Mouse (Mus musculus): ENCODE measurements around the gene Pcna.

Pcna gene

DNA sequence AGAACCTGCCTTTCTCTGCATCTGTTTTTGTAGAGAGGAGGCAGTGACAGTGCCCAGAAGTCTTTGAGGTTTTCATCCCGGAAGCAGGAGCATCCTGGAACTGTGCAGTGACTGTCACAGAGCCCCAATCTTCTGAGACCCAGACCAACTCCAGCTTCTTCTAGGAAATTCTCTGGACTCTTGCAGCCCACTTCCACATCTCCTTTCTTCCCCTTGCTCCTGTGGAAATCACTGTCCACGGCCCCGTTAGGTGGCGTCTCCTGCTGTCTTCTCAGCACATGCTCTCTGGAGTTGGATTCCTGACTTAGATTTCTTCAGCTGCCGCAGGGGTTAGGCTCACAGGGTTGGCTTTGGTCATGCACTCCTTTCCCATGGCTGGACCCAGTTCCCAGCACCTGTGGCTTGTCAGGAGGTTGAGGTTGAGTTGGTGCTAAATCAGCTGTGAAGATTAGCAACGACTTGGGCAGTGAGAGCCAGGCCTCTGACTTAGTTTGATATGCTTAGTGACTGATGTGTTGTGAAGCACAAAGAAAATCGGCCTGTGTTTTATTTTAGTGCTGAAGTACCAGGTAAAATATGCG lies 25.2 kb upstream of the Pcna start:
- in situ Hi-C loops (cut with MboI; ENCODE audit: unreplicated experiment in 2 of 2) = no loop called here

DNA sequence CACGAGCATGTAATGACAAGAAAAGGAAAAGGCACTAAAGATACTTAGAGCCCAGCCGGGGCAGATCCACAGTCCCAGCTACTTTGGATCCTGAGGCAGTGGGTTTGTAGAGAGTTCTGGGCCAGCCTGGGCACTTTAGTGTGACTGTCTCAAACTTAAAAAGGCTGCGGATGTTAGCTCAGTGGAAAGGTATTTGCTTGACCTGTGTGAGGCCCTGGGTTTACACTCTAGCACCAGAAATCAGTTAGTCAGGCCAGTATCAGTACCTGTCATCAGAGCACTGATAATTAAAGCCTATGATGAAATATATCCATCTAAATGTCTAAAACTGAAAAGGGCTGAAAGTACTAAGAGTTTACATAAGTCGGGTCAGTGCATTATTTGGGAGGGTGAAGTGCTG lies 23.1 kb upstream of the Pcna start:
- in situ Hi-C loops (cut with MboI; ENCODE audit: unreplicated experiment in 2 of 2) = no loop called here

DNA sequence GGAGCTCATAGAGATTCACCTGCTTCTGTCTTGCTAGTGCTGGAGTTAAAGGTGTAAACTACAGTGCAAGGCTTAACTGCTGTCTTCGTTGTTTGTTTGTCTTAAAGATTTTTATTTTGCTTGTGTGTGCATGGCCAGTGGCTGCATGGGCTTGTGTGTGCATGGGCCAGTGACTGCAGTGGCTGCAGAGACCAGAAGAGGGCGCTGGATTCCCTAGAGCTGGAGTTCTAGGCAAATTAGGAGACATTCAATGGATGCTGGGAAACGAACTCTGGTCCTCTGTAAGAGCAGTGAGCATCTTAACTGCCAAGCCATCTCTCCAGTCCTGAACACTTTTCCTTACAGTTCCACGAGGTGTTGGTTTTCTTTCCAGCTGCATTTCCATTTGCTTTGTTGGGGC lies 22.4 kb upstream of the Pcna start:
- in situ Hi-C loops (cut with MboI; ENCODE audit: unreplicated experiment in 2 of 2) = no loop called here

- in situ Hi-C loops (cut with MboI; ENCODE audit: unreplicated experiment in 2 of 2) = no loop called here
Observed at GRCm38 (mm10) chr2:132272694-132273389, 19.7 kb upstream of the Pcna start.

DNA sequence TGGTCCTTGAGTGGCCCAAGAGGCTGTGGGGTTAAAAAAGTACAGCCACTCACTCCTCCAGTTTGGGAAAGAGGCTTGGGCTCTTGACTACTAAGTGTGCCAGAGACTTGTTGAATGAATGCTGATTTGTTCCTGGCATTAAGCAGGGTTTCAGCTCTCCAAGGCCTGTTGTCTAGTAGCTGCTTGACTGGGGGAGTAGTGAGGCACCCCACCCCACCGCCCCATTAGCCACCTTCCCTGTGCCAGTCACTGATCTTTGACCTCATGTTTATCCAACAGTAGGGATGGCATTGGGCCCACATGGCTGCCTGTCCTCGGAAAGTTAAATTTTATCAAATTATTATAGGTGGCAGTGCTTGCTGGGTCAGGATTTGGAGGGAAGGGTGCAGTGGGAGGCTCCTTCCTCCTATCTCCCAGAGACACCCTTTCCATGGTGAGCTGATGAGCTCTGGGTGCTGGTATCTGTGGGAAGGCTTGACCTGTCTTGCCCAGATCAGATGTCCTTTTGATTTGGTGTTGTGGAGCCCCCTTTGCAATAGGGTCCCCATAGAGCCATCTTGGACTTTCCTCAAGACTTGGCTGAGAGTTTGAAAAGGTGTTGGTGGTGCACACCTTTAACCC lies 17.3 kb upstream of the Pcna start:
- in situ Hi-C loops (cut with MboI; ENCODE audit: unreplicated experiment in 2 of 2) = no loop called here

- in situ Hi-C loops (cut with MboI; ENCODE audit: unreplicated experiment in 2 of 2) = loop anchor here in 1 of 2 experiments (5.0 kb wide), 1 partner anchor 33 kb away; no protein-coding TSS in a partner anchor
Observed at GRCm38 (mm10) chr2:132269217-132269616, 16.1 kb upstream of the Pcna start.

DNA sequence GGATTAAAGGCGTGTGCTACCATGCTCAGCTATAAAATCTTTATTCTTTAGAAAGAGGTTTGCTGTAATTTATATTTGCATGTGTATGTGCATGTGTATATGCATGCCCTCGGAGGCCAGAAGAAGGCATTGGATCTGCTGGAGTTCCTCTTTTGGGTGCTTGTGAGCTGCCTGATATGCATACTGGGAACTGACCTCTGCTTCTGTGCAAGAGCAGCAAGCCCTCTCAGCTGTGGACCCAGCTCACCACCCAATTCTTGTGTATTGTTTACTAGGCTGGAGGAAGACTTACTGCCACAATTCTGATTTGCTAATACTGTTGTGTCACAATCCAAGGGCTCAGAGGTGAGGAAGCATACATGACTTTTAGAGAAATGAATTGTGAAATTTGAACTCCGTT lies 13.0 kb upstream of the Pcna start:
- in situ Hi-C loops (cut with MboI; ENCODE audit: unreplicated experiment in 2 of 2) = loop anchor here in 1 of 2 experiments (5.0 kb wide), 1 partner anchor 36 kb away; no protein-coding TSS in a partner anchor

GRCm38 (mm10) chr2:132265196-132265595 lies 12.1 kb upstream of the Pcna start:
- in situ Hi-C loops (cut with MboI; ENCODE audit: unreplicated experiment in 2 of 2) = loop anchor here in 1 of 2 experiments (5.0 kb wide), 1 partner anchor 37 kb away; no protein-coding TSS in a partner anchor

DNA sequence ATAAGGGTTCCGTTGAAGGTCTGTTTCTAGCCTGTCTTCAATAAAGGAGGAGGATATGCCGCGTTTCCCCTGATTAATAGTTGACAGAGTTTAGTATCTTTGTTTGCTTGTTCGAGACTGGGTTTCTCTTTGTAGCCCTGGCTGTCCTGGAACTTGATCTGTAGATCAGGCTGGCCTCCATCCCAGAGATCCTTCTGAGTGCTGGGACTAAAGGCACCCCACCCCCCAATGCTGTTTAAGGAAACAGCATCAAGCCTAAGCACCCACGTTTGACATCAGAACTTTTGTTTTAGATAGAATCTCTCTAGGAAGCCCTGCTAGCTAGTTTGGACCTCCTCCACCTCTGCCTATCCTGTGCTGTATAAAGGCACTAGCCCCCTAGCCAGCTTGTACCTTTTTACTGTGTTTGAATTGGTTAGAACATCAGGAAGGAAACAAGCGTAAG lies 11.2 kb upstream of the Pcna start:
- in situ Hi-C loops (cut with MboI; ENCODE audit: unreplicated experiment in 2 of 2) = loop anchor here (5.0 kb wide), 2 partner anchors 38 to 223 kb away; no protein-coding TSS in a partner anchor

DNA sequence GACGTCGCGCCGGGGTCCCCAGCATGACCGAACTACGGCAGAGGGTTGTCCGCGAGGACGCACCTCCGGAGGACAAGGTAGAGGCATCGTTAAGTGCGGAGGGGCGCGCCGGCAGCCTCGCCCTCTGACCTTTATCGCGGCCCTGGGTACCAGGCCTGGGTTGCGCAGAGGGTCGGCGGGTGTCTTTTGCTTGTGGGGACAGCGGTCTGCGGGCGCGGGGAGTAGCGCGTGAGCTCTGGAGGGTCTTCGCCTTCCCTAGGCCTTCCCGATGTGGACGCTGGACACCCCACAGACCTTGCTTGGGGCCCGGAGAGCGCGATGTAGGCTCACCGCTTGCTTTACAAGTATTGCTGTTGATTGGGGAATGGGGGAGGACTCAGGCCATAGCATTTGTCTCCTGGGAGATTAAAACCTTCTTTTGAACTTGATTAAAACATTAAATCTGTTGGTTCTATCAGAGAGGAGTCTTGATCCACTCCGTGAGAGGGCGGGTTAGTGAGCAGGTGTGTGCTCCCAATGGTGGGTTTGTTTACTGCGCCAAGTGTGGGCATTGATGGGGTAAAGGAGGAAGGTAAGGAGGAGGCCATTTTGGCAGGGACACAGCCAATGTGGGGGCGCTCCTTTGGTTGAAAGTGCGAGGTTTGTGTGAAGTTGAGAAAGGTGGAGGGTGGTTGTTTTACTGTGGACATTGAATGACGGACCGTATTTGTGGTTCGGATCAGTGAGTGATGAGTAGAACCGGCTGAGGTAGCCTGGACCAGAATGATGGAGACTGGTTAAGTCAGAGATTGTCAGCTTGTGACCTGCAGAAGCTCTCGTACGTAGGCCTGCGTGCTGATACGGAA lies 10.5 kb upstream of the Pcna start:
- in situ Hi-C loops (cut with MboI; ENCODE audit: unreplicated experiment in 2 of 2) = loop anchor here (5.0 kb wide), 2 partner anchors 39 to 224 kb away; no protein-coding TSS in a partner anchor

- in situ Hi-C loops (cut with MboI; ENCODE audit: unreplicated experiment in 2 of 2) = loop anchor here (5.0 kb wide), 2 partner anchors 39 to 224 kb away; no protein-coding TSS in a partner anchor
Observed at GRCm38 (mm10) chr2:132262879-132263398, 9.8 kb upstream of the Pcna start, which contains the start of gene Cds2. Gene Cds2 (plus strand): TSS chr2:132263148.

- in situ Hi-C loops (cut with MboI; ENCODE audit: unreplicated experiment in 2 of 2) = loop anchor here (5.0 kb wide), 2 partner anchors 40 to 225 kb away; no protein-coding TSS in a partner anchor
Observed at GRCm38 (mm10) chr2:132262175-132262574, 9.1 kb upstream of the Pcna start.

DNA sequence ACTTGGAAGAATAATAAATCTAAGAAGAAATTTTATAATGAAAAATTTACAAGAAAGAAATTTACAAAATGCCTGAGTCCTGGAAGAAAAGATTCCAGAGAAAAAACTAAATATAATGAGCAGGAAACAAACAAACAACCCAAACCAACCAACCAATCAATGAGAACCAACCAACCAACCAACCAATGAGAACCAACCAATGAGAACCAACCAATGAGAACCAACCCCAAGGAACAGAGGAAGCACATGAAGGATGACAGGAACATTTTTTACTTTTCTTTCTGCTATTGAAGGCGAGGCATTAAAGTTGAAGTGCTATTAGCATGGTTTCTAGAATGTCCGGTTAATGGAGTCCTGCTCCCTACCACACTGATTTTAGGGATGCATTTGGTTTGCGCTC lies 7.5 kb upstream of the Pcna start:
- in situ Hi-C loops (cut with MboI; ENCODE audit: unreplicated experiment in 2 of 2) = loop anchor here (5.0 kb wide), 2 partner anchors 42 to 227 kb away; no protein-coding TSS in a partner anchor

DNA sequence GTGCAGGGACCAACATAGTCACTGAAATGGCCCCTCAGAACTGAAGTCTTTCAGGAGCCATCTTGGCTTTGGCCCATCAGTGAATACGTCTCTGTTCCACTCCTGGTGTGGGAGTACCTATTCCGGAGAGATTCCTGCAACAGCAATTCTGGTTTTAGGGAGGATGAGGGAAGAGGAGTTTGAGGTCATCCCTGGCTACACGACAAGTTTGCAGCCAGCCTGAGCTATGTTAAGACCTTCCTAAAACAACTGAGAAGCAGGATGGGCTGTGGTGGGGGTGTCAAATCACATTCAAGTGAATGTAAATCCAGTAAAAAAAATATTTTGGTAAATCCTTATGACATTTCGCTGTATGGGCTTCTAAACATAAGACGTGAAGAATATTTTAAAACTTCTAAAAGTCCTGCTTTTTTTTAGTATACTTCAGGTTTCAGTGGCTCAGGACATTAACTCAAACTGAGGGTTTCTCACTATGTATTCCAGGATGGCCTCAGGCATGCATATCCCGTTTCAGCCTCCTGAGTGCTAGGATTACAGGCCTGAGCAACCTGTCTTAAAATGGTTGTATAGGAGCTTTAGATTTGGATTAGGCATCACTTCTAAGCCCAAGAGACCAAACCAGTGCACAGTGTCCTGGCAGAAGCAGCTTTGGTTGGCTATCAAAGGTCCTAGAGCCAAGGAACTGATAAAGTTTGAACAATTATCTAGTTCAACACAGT lies 4.4 kb upstream of the Pcna start:
- in situ Hi-C loops (cut with MboI; ENCODE audit: unreplicated experiment in 2 of 2) = no loop called here

GRCm38 (mm10) chr2:132253603-132254002 lies 489 bp upstream of the Pcna start:
- in situ Hi-C loops (cut with MboI; ENCODE audit: unreplicated experiment in 2 of 2) = no loop called here

- in situ Hi-C loops (cut with MboI; ENCODE audit: unreplicated experiment in 2 of 2) = no loop called here
Observed at GRCm38 (mm10) chr2:132251911-132252310, 1.2 kb downstream of the Pcna start.

DNA sequence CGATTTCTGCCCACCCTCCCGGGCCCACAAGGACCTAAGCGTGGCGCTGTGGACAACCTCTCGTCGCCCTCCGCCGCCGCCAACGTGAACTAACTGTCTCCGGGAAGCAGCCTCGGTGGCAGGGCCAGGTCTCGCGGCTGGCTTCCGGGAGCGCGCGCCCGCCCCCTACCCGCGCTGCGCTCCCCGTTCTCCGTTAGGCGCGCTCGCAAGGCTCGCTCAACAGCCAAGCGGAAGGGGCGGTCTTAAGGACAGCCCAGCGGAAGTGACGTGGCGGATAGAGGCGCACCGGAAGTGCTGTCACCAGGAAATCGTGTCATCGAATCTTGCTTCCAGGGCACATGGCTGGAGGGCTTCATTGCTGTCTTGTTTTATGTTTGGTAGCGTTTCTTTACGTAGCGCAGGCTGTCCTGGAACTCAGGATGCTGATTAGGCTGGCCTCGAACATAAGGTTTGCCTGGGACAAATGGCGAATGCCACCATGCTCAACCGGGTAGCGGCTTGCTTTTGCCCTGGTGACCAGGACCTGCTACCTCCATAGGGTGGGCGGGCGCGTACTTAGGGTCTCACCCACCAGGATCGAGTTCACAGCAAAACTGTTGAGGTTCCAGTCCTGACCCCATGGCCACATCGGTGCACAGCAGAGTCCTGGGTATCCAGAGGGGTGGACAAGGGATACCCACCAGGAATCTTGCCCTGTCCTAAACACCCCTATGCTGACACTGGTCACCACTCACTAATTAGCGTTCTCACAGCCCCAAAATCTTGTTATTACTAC lies 5.4 kb downstream of the Pcna start, which contains the start of gene Tmem230:
Gene Tmem230, minus strand, starts transcription at position 269 of the 775 bp plus-strand sequence.
- in situ Hi-C loops (cut with MboI; ENCODE audit: unreplicated experiment in 2 of 2) = loop anchor here in 1 of 2 experiments (10.0 kb wide), 1 partner anchor 263 kb away; no protein-coding TSS in a partner anchor

DNA sequence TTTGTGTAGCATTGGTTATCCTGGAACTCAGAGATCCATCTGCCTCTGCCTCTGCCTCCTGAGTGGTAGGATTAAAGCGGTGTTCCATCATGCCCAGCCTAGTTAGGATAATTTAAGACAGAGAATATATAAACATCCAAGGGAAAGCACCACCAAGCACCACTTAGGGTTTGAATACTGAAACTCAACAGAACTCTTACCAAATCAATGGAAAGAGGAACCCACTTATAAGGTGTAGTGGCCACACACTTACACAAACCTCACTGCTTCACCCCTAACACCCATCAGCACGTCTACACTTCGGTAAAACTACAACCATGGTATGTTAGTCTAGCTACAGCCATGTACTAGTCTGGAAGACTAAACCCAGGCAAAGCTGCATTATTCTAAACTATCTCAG lies 9.7 kb downstream of the Pcna start:
- in situ Hi-C loops (cut with MboI; ENCODE audit: unreplicated experiment in 2 of 2) = loop anchor here (5.0 to 10.0 kb wide), 3 partner anchors 256 to 421 kb away; no protein-coding TSS in a partner anchor

Data from v-Abl transformed pro-B cells (cell line).